Mouse (Mus musculus): ENCODE data around the gene Scaf4.

GRCm38 (mm10) chr16:90231302-90231701, 53.0 kb downstream of the Scaf4 start:
- TF ChIP-seq CTCF (IDR thresholded peaks at IDR 0.05; ENCODE audit: control insufficient read depth, insufficient read depth, insufficient read length) (no peak), USF1 (IDR thresholded peaks at IDR 0.05; ENCODE audit: low read depth) (no peak), FOSL1 (IDR thresholded peaks at IDR 0.05; ENCODE audit: insufficient read depth, low read length, poor library complexity, severe bottlenecking) (no peak), MAX (IDR thresholded peaks at IDR 0.05) (no peak)
